Mouse (Mus musculus) lung, adult 2 months (tissue): Measurements from ENCODE around the gene Rhd.

Experiments used
- CTCF ChIP-seq: fragments of 200-500 bp; IDR thresholded peaks from 2 replicates; pipeline ENCODE4 v1.5.1; 2011; ENCODE audit warnings: mild to moderate bottlenecking, low read length, control low read depth; ENCODE audit not compliant: insufficient read depth
- POLR2A ChIP-seq: fragments of 200-500 bp; IDR thresholded peaks from 2 replicates; pipeline ENCODE4 v1.6.1; 2011; ENCODE audit warnings: low read depth, mild to moderate bottlenecking, control low read depth, low read length, borderline replicate concordance; ENCODE audit errors: extremely low read depth

DNA sequence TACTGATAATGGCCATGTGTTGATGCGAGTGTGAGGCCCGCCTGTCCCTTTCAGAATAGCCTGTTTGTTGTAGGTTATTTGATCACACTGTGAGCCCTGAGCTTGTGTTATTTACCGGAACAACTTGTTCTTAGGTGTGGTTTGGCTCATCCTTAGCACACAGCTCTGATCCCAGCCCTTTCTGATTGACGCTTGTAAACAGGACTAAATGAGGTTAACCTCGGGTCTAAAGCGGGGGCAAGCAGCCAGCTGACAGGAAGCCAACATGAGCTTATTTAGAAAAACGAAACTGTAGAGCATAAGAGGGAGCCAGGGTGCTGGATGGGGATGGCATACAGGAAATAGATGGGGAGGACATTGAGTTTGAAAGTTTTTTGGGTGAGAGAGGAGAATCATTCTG, 54.0 kb downstream of the Rhd start:
- TF ChIP-seq POLR2A (no peak), CTCF (no peak)
